ENCODE assay signal across 9 mouse cellular contexts in genomic region chr8:11957046-11957783, GRCm38 (mm10).
DNase-seq lines count a peak whose midpoint lies in the region; TF ChIP-seq lines count a peak whose summit lies in the region.
"Had no signal": no experiment of that assay in that cellular context is flagged by ENCODE, and none has a peak within 500 bp of the region (broad histone marks: within the 10 kb centered on the region; RNA-seq: fewer than 3 reads in every experiment).

No protein-coding gene starts in this region.

- no peak overlapping the region for H3K27ac ChIP-seq in layer of hippocampus, adult 2 months
- H3K27ac ChIP-seq: liver, embryonic 13.5 days had no signal

- peak; percentile 18 to 43 for DNase-seq in left cerebral cortex, adult 18-20 months (ENCODE audit: low spot score in 2 of 2)
- DNase-seq in left cerebral cortex, adult 8-10 months (ENCODE audit: low spot score in 2 of 2) = no peak
- peak; percentile 53 for DNase-seq in MN1 (ENCODE audit: low spot score)
- peak; percentile 69 to 79 for DNase-seq in cerebellum, postnatal 14 days
- DNase-seq in heart, postnatal 10 days = peak; percentile 39 to 64
- DNase-seq in layer of hippocampus, adult 2 months (ENCODE audit: low spot score in 2 of 2) = peak; percentile 46 to 74
- peak; percentile 26 for DNase-seq in neural tube, embryonic 10.5 days (ENCODE audit: extremely low spot score, low spot score)
- no peak for DNase-seq in spleen, adult 12 weeks (ENCODE audit: low spot score)
- DNase-seq: liver, embryonic 13.5 days had no signal

- no peak overlapping the region for H3K4me3 ChIP-seq in layer of hippocampus, adult 2 months
- H3K4me3 ChIP-seq: liver, embryonic 13.5 days had no signal

- intact Hi-C loops in heart, postnatal 10 days (cut with DNase I) = loop anchor here (1.0 kb wide), 3 partner anchors 607 to 720 kb away; no protein-coding TSS in a partner anchor

- TF ChIP-seq CTCF in layer of hippocampus, adult 2 months (conservative IDR thresholded peaks at IDR 0.05) = peak; percentile 80

Comparison
In these comparisons a context has a peak if more than half of its experiments do, and no peak if none do; other contexts are left out.
1. DNase-seq: peak in left cerebral cortex, adult 18-20 months (2 of 2), MN1 (single experiment), cerebellum, postnatal 14 days (2 of 2), heart, postnatal 10 days (2 of 2), layer of hippocampus, adult 2 months (2 of 2) and neural tube, embryonic 10.5 days (single experiment); none in left cerebral cortex, adult 8-10 months (0 of 2) and spleen, adult 12 weeks (single experiment).